Mouse (Mus musculus) heart, adult 2 months (tissue): ENCODE results near the gene Cebpzos. TPM values are rescaled to one million over a fixed set of nuclear protein-coding genes. Genes with fewer than 3 reads are reported as not detected.

Experiments used
- DNase-seq, 2 experiments: peaks; one replicate each; pipeline ENCODE4 v3.0.0; 2021
- H3K27ac ChIP-seq: fragments of 200-600 bp; 2 replicates; pipeline ENCODE4 v1.8.1; 2022
- H3K27me3 ChIP-seq: fragments of 200-500 bp; 2 replicates; pipeline ENCODE4 v1.6.1; 2012; ENCODE audit warnings: mild to moderate bottlenecking, low read length, inconsistent platforms, mixed read lengths; ENCODE audit not compliant: control insufficient read depth, insufficient read depth
- H3K36me3 ChIP-seq: fragments of 200-500 bp; 2 replicates; pipeline ENCODE4 v1.6.1; 2012; ENCODE audit warnings: low read length, inconsistent platforms; ENCODE audit not compliant: control insufficient read depth, insufficient read depth
- H3K4me1 ChIP-seq: fragments of 200-500 bp; 2 replicates; pipeline ENCODE4 v1.6.1; 2011; ENCODE audit warnings: low read length; ENCODE audit not compliant: control insufficient read depth, insufficient read depth
- H3K4me3 ChIP-seq: fragments of 200-600 bp; 2 replicates; pipeline ENCODE4 v1.8.1; 2022
- H3K79me2 ChIP-seq: fragments of 200-500 bp; replicated peaks from 2 replicates; pipeline ENCODE4 v1.6.1; 2012; ENCODE audit warnings: mild to moderate bottlenecking, inconsistent platforms, low read length, moderate library complexity, mixed read lengths; ENCODE audit not compliant: control insufficient read depth, insufficient read depth
- H3K9ac ChIP-seq: fragments of 200-500 bp; 2 replicates; pipeline ENCODE4 v1.6.1; 2012; ENCODE audit warnings: low read depth, mild to moderate bottlenecking, control low read depth, inconsistent platforms, low read length, mixed read lengths
- CTCF ChIP-seq: fragments of 200-600 bp; IDR thresholded peaks from 2 replicates; pipeline ENCODE4 v1.8.1; 2022; ENCODE audit warnings: antibody characterized with exemption, mild to moderate bottlenecking, moderate library complexity
- EP300 ChIP-seq: fragments of 200-500 bp; IDR thresholded peaks from 2 replicates; pipeline ENCODE4 v1.6.1; 2011; ENCODE audit warnings: low read depth, low read length, control low read depth; ENCODE audit not compliant: insufficient read depth
- POLR2A ChIP-seq: fragments of 200-500 bp; IDR thresholded peaks from 2 replicates; pipeline ENCODE4 v1.6.1; 2011; ENCODE audit warnings: mild to moderate bottlenecking, low read depth, low read length, control low read depth; ENCODE audit not compliant: insufficient read depth
- WGBS: fragments of 180-500 bp; shearing (Covaris S2); methylation state at CpG from one replicate; pipeline ENCODE4 v1.1.7; 2018; 5-methylcytosine and 5-hydroxymethylcytosine counted together
- intact Hi-C: fragments of 180-260 bp; cut with DNase I; formaldehyde crosslinking; loops from one replicate; pipeline ENCODE4 v1.15.1; 2025
- polyA plus RNA-seq: library from polyadenylated mRNA; depleted of rRNA; stranded (reverse); fragments of >200 nt; gene quantifications from 2 replicates; pipeline ENCODE4 v1.2.3, GENCODE M21; 2012
- total RNA-seq, 2 experiments: library from RNA; stranded (reverse); gene quantifications; 2 replicates each; pipeline ENCODE4 v1.2.3; 2021

The Cebpzos gene
- total and polyA plus RNA-seq, 3 experiments = 15.3 to 63.4 (median 54.0) TPM

DNA sequence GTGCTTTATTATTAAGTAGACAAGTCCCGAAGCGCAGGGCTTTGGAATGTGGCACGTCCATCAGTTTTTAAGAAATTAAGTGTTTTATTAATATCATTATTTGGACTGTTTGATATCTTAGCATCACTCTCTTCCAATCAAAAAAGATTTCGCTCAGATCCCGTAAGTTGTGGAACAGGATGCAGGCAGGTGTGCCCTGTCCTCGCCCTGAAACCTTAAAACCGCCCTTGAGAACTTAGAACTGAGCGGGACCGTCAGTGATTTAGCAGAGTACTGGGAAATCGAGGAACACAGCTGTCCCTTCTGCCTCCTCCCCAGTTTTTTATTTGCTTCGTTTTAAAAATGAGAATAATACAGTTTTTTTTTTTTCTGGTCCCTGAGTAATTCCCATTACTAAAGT lies 599 bp downstream of the Cebpzos start:
- peak overlapping the region; percentile 82 for H3K27ac ChIP-seq
- no peaks in the 10 kb centered on the region for H3K79me2 ChIP-seq
- peak overlapping the region; percentile 67 for H3K4me3 ChIP-seq
- H3K4me1 ChIP-seq = peaks cover 2% of the 10 kb centered on the region; the same call in 1 of the 2 replicates
- no peak for DNase-seq
- WGBS = 2% methylated on average over 11 of the region's 11 CpGs
- intact Hi-C loops = loop anchor here (1.0 kb wide), 1 partner anchor 20 kb away; the partner anchor contains the start of genes Cebpz and Ndufaf7
- no peaks in the 10 kb centered on the region for H3K27me3 ChIP-seq
- peaks cover 2% of the 10 kb centered on the region; the same call in 1 of the 2 replicates for H3K36me3 ChIP-seq
- H3K9ac ChIP-seq = peak overlapping the region; percentile 81
- no peak for TF ChIP-seq POLR2A
- TF ChIP-seq EP300 = no peak
- TF ChIP-seq CTCF = no peak

DNA sequence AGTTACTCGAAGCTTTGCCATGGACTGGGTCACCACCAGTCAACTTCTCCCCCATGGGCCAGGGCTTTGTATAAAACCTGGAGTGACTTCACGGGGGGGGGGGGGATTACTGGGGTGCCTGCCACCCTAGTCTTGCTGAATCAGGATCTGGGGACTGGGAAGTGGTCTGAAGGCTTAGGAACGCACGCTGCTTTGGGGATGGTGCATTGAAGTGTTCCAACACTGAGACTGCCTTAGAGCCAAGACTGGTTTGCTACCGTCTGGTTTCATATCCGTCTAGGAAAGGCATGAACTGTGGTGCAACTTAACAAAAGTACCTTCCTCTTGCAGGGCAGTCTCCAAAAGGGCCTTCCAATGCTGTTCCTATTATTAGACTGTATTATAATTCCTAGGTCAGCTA lies 1.4 kb downstream of the Cebpzos start:
- H3K4me1 ChIP-seq = peaks cover 2% of the 10 kb centered on the region; the same call in 1 of the 2 replicates
- H3K9ac ChIP-seq = no peak overlapping the region
- TF ChIP-seq EP300 (no peak), CTCF (no peak), POLR2A (no peak)
- H3K27ac ChIP-seq = no peak overlapping the region
- no peak overlapping the region for H3K4me3 ChIP-seq
- H3K79me2 ChIP-seq = no peaks in the 10 kb centered on the region
- intact Hi-C loops = no loop called here
- WGBS = 46% methylated on average over 6 of the region's 6 CpGs
- peaks cover 2% of the 10 kb centered on the region for H3K36me3 ChIP-seq
- no peak for DNase-seq
- no peaks in the 10 kb centered on the region for H3K27me3 ChIP-seq

DNA sequence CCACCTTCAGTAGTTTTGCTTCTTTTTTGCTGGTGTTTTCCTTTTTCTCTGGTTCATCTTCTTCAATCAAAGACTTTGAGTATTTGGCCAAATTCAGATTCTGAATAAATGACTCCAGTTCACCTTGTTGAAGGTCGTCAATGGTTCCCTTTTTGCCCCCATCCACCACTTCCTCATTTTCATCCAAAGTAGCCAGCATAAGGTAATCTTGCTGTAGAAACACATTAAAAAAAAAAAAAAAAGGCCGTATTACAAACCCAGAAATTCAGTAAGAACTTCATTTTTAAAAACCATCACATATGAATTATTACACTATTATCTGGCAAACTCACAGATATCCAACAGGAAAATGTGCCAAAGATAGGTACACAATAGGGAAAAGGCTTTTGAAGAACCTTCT lies 19.6 kb downstream of the Cebpzos start:
- intact Hi-C loops = loop anchor here (2.0 to 10.0 kb wide), 3 partner anchors 85 to 201 kb away; partner anchors contain the start of genes Gpatch11, Heatr5b, Prkd3 and Strn
- 80% methylated on average over 2 of the region's 2 CpGs for WGBS
- no peak overlapping the region for H3K9ac ChIP-seq
- H3K79me2 ChIP-seq = peaks cover 1% of the 10 kb centered on the region; the same call in 1 of the 2 replicates
- H3K4me3 ChIP-seq = peak overlapping the region; percentile 88
- H3K27me3 ChIP-seq = no peaks in the 10 kb centered on the region
- peaks cover 5% of the 10 kb centered on the region for H3K4me1 ChIP-seq
- no peak for TF ChIP-seq CTCF
- TF ChIP-seq EP300 = no peak
- TF ChIP-seq POLR2A = no peak
- H3K36me3 ChIP-seq = peaks cover 13% of the 10 kb centered on the region
- no peak overlapping the region for H3K27ac ChIP-seq
- no peak for DNase-seq

DNA sequence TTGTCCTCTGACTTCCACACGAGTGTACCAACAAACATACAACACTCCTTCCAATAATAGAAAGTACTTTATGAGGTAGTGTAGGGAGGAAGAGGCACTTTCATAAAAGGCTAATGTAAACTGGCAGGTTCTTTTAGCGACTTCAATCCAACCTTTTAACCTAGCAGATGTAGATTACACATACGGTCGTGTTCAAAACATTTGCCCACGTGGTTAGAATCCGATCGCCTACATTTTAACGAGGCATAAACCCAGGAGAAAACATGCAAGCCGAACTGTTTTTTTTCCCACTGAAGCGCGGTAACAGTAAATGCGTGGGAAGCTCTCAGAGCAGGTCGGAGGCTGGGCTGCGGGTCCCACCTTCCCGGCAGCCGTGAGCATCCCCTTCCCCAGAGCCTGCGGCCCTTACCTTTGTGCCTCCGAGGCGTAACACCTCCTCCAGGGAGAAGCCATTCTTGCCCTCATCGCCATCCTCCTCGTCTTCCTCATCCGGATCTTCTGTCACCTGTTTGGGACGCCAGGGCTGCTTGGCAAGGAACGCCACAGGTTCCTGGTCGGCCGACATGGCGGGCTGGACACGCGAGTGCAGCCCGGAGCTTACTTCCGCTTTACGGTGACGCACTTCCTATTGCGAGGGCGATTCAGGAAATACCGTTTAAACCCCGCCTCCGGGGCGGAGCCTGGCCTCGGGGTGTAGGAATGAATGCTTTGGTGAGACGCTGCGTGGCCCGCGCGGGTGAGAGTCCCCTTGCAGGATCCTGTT lies 20.3 kb downstream of the Cebpzos start, which contains the start of the genes Cebpz and Ndufaf7:
Cebpz (minus strand) TSS at position 601 of the 763 bp plus-strand sequence.
Ndufaf7 (plus strand) TSS at position 671 of the 763 bp plus-strand sequence.
- peak; percentile 91 for TF ChIP-seq POLR2A
- peak; percentile 53; the same call in 1 of the 2 replicates for TF ChIP-seq EP300
- TF ChIP-seq CTCF = no peak
- peak within 1 kb of the TSS; percentile 77 for H3K27ac ChIP-seq
- H3K9ac ChIP-seq = peak within 1 kb of the TSS; percentile 82
- WGBS = under 1% methylated on average over 45 of the region's 45 CpGs
- peak; percentile 97 for DNase-seq
- no peaks in the 10 kb centered on the region for H3K27me3 ChIP-seq
- peaks cover 1% of the 10 kb centered on the region; the same call in 1 of the 2 replicates for H3K79me2 ChIP-seq
- intact Hi-C loops = loop anchor here (1.0 to 10.0 kb wide), 4 partner anchors 20 to 202 kb away; partner anchors contain the start of genes Cebpzos, Gpatch11, Heatr5b and Prkd3
- peaks cover 5% of the 10 kb centered on the region for H3K4me1 ChIP-seq
- peaks cover 13% of the 10 kb centered on the region for H3K36me3 ChIP-seq
- peak within 1 kb of the TSS; percentile 88 for H3K4me3 ChIP-seq

DNA sequence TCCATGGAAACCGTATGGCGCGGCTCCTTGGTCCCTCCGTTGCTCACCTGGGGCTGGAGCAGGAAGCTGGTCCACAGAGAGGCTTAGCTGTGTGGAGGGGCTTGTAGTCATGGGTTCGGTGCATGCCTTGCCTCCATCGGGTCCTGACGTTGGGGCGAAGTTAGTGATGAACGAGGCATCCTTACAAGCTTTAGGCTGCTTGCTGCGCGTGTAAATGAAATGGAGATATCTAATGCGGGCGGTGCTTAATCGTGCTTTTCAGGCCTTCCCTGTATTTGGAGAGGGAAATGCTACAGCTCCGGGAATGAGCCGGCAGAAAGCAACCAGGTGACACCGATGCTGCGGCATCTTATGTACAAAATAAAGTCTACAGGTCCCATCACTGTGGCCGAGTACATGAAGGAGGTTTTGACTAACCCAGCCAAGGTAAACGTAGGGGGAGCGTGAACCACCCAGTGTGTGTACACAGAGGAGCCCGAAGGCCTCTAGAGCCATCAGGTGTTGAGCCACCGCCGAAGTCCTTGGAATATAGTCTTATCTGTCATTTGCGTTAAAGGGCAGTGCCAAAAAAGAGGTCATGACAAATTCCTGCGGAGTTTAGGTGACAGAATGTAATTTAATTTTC lies 21.0 kb downstream of the Cebpzos start:
- Histone ChIP-seq H3K27me3 (no peaks in the 10 kb centered on the region), H3K4me3 (peak overlapping the region; percentile 88), H3K9ac (peak overlapping the region; percentile 82), H3K27ac (peak overlapping the region; percentile 62), H3K36me3 (peaks cover 13% of the 10 kb centered on the region), H3K79me2 (peaks cover 1% of the 10 kb centered on the region; the same call in 1 of the 2 replicates), H3K4me1 (peaks cover 5% of the 10 kb centered on the region)
- WGBS = 7% methylated on average over 26 of the region's 26 CpGs
- intact Hi-C loops = loop anchor here (1.0 to 10.0 kb wide), 4 partner anchors 21 to 203 kb away; partner anchors contain the start of genes Cebpzos, Gpatch11, Heatr5b and Prkd3
- DNase-seq = no peak
- 0 out of 2 replicates have a peak, but pooled peaks have one; percentile 1 for TF ChIP-seq POLR2A
- no peak for TF ChIP-seq EP300
